Mouse (Mus musculus) forelimb bud, embryonic 11.5 days (tissue): Measurements from ENCODE around the gene Usp54.
"Not testable (repeated sequence)": the region's sequence is repeated elsewhere in the genome, so short reads cannot be mapped to it uniquely, and the experiment has no call there.

Experiments used
- DNase-seq: peaks from one replicate; pipeline ENCODE4 v3.0.0-alpha.2; 2012; ENCODE audit warnings: low read depth, low spot score

Usp54 gene

GRCm38 (mm10) chr14:20654690-20655421 lies 14.0 kb upstream of the Usp54 start:
- DNase-seq = no peak

GRCm38 (mm10) chr14:20651722-20652256 lies 10.9 kb upstream of the Usp54 start:
- DNase-seq = no peak

GRCm38 (mm10) chr14:20651000-20651399 lies 10.1 kb upstream of the Usp54 start:
- DNase-seq = no peak

- no peak for DNase-seq
Observed at GRCm38 (mm10) chr14:20646381-20646780, 5.5 kb upstream of the Usp54 start.

- no peak for DNase-seq
Observed at GRCm38 (mm10) chr14:20645547-20645946, 4.7 kb upstream of the Usp54 start.

- DNase-seq = no peak
Observed at GRCm38 (mm10) chr14:20641438-20641875, 594 bp upstream of the Usp54 start.

GRCm38 (mm10) chr14:20639918-20640619 lies 794 bp downstream of the Usp54 start:
- peak; percentile 25 for DNase-seq

- no peak for DNase-seq
Observed at GRCm38 (mm10) chr14:20638702-20639101, 2.2 kb downstream of the Usp54 start.

GRCm38 (mm10) chr14:20637818-20638574 lies 2.9 kb downstream of the Usp54 start:
- DNase-seq = no peak

GRCm38 (mm10) chr14:20636968-20637367 lies 3.9 kb downstream of the Usp54 start:
- DNase-seq = not testable (repeated sequence)

- no peak for DNase-seq
Observed at GRCm38 (mm10) chr14:20635546-20635945, 5.3 kb downstream of the Usp54 start.

GRCm38 (mm10) chr14:20631253-20631652 lies 9.6 kb downstream of the Usp54 start:
- peak; percentile 9 for DNase-seq

- no peak for DNase-seq
Observed at GRCm38 (mm10) chr14:20626971-20627370, 13.9 kb downstream of the Usp54 start.

- DNase-seq = no peak
Observed at GRCm38 (mm10) chr14:20626447-20626846, 14.4 kb downstream of the Usp54 start.

- DNase-seq = no peak
Observed at GRCm38 (mm10) chr14:20622907-20623306, 18.0 kb downstream of the Usp54 start.

GRCm38 (mm10) chr14:20622412-20622811 lies 18.5 kb downstream of the Usp54 start:
- no peak for DNase-seq

GRCm38 (mm10) chr14:20621903-20622302 lies 19.0 kb downstream of the Usp54 start:
- DNase-seq = no peak

GRCm38 (mm10) chr14:20619131-20619530 lies 21.7 kb downstream of the Usp54 start:
- no peak for DNase-seq

- no peak for DNase-seq
Observed at GRCm38 (mm10) chr14:20618211-20618610, 22.7 kb downstream of the Usp54 start.

GRCm38 (mm10) chr14:20616421-20616820 lies 24.4 kb downstream of the Usp54 start:
- DNase-seq = no peak

- DNase-seq = no peak
Observed at GRCm38 (mm10) chr14:20615075-20615474, 25.8 kb downstream of the Usp54 start.

- DNase-seq = no peak
Observed at GRCm38 (mm10) chr14:20612820-20613219, 28.0 kb downstream of the Usp54 start.
